Mouse (Mus musculus): Measurements from ENCODE around the gene C9orf72.

GRCm38 (mm10) chr4:35225734-35226495 lies at the start of gene C9orf72:
- TF ChIP-seq CTCF (IDR thresholded peaks at IDR 0.05; ENCODE audit: control insufficient read depth, insufficient read depth, insufficient replicate concordance, low read depth, low read length) (no peak; the same call in 1 of the 2 replicates), POLR2A (IDR thresholded peaks at IDR 0.05; ENCODE audit: control insufficient read depth, low read depth, low read length) (peak; percentile 83)

All from testis, adult 2 months (tissue).